Mouse (Mus musculus) cerebellum, adult (tissue): ENCODE results near the gene Nmnat1.
A peak's percentile ranks its signal among the peaks of the same experiment; 100 is the strongest.
"Not testable (repeated sequence)": the region's sequence is repeated elsewhere in the genome, so short reads cannot be mapped to it uniquely, and the experiment has no call there.

Experiments
- ATAC-seq: cut with Nextera tagmentation; 2 replicates; pipeline ENCODE4 v1.9.2; 2017; ENCODE audit warnings: mild to moderate bottlenecking, moderate library complexity, mixed read lengths; ENCODE audit not compliant: insufficient number of reproducible peaks, low FRiP score, low TSS enrichment

Nmnat1 gene

DNA sequence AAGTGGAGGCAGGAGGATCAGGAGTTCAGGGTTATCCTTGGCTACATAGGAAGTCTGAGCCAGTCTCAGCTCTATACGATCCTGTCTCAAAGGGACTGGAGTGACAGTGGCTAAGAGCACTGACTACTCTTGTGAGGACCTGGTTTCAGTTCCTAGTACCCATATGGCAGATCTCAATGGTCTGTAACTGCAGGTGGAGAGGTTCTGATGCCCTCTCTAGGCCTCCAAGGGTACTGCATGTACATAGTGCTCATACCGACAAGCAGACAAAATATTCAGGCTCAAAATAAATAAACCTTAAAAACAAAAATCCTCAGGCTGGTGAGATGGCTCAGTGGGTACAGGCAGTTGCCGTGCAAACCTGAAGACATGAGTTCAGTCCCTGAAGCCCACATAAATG, 6.1 kb upstream of the Nmnat1 start:
- ATAC-seq = no peak

DNA sequence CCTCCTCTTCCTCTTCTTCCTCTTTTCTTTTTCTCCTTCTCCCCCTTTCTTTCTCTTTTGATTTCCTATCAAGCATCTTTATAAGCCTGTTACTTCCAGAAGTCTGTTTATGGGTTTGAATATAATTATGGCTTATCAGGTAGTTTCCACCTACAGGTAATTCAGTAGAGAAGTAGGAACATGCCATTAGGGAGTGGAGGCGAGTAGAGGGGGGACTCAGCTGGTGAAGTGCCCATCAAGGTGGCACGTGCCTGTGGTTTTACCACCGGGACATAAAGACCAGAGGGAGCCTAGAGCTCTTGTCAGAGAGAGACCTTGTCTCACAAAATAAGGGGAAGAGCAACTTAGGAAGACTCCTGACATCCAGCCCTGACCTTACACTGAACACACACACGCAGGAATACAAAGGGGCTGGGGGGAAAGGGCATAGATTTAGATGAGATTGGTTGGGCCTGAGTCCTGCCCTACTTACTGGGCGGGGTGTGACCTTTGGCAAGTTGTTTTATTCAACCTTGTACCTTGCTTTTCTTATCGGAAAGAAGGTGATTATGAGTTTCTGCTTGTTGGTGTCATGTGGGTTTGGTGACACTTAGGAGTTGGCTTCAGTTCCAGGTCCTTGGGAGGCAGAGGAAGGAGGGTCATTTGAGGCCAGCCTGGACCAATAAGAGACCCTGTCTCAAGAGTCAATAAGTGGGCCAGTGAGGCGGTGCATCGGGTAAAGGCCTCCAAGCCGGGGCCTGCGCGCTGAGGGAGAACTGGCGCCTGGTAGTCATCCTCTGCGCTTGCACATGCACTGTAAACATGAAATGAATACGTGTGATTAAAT, 4.6 kb upstream of the Nmnat1 start:
- ATAC-seq = no peak

DNA sequence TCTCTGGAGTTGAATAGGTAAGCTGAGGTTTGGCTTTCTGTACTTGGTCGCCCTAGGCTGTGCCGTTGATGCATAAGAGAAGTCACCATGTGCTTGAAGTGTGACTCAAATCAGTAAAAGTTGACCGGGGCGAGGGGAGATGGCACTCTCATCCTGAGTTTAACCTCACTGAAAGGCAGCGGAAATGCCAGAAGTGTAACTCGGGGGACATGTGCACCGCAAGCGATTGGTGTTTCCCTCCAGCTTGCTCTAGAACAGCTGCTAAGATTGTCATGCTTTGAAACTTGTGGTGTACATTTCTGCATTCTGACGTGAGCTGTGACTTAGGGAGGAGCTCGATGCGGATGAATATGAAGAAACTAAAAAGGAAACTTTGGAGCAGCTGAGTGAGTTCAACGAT, 2.7 kb upstream of the Nmnat1 start:
- ATAC-seq = no peak

DNA sequence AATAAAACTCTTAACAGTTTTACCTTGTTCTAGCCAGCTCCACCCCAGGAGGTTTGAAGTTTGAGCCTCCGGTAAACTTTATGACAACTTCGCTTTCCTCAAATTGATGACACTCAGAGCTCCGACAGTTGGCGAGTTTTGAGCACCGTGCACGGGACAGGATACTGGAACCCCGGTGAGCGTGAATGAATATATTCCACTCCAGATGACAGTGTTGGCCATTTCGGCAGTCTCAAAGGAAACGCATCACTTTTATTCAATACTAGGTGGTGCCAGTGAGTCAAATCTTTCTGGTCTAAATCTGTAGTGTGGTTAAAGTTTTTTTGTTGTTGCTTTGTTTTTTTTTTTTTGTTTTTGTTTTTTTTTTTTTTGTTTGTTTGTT, 814 bp upstream of the Nmnat1 start:
- no peak for ATAC-seq

DNA sequence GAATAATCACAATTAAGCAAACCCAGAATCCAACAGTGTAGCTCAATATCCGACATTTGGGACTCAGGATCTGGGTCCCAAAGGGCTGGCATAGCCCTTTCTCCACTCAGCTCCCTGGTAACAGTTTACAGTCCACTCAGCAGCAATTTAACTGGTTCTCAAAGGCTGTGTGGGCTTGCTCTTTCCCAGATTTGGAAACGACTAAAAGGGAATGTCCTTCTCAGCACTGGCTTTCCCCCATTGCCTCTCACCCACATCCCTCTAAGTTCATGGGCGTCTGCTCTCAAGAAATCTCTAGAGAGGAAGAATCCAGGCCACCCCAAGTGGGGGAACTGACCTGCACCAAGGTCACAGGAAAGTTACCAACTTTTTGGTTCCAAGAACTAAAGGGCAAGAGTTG, 436 bp downstream of the Nmnat1 start:
- ATAC-seq = no peak

DNA sequence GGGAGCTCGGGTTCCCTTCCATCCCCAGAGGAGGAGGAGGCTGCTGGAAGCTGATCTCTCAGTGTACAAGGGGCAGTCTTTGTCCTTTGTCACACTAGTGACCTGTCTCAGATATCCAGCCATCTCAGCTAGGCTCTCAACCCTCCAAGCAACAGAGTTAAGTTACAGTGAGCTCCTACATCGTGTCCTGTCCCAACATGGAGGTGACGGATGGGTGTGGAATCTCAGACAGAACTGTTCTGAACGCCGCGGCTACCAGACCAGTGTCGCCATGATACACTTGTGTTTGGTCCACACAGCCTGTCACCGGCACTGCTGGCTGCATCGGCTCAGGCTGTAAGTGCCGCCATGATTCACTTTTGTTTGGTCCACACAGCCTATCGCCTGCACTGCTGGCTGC, 7.9 kb downstream of the Nmnat1 start, which contains the start of gene Tmem274:
Tmem274 (plus strand) TSS at position 301 of the 400 bp plus-strand sequence.
- ATAC-seq = no peak

DNA sequence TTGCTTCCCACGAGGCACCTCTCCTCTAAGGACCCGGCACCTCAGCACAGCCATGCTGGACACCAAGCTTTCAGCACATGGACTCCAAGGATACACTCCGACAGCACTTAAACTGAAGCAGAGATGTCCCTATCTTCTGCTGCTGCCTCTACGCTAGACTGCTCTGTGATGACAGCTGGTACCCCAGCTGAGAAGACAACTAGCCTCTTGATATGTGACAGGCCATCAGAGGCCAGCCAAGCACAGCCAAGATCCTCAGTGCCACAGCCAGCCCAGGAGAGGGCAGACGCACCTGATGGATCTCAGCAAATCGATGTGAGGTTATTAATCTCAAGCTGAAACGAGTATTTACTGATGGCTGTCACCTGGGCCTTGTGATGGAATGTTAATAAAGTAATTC, 9.9 kb downstream of the Nmnat1 start:
- no peak for ATAC-seq

DNA sequence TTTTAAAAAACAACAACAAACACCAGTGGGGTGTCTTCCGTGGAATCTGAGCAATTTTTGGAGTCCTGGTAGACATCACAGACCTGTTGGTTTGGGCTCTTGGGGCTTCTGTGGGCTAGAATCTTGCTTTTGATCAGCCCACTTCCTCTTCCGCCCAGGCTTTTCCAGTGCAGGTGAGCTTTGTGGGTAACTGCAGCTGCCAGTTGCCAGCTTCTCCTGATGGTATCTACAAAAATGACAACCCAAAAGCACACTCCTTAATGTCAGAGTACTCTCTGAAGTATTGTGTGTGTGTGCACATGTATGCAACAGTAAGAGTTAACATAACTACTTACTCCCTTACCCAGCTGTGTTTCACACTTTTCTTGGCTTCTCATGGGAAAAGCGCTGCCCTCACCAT, 15.4 kb downstream of the Nmnat1 start:
- ATAC-seq = no peak

DNA sequence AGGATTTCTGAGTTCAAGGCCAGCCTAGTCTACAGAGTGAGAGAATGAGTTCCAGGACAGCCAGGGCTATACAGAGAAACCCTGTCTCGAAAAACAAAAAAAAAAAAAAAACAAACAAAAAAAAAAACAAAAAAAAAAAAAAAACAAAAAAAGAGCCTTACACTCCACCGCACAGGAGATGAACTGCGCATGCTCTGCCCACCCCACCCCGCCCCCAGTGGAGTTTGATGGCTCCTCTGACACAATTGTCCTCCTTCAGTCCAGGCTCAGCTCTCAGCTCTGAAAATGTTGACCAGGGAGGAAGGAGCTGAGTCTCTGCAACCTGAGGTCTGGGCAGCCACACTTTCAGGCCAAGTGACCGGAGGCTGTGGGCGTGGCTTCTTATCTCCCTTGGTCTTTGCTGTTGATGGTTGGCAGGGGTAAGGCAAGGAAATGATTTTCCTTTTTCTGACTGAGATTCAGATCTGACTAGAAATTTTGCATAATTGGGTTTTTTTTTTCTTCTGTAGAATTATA, 21.5 kb downstream of the Nmnat1 start:
- no peak for ATAC-seq

DNA sequence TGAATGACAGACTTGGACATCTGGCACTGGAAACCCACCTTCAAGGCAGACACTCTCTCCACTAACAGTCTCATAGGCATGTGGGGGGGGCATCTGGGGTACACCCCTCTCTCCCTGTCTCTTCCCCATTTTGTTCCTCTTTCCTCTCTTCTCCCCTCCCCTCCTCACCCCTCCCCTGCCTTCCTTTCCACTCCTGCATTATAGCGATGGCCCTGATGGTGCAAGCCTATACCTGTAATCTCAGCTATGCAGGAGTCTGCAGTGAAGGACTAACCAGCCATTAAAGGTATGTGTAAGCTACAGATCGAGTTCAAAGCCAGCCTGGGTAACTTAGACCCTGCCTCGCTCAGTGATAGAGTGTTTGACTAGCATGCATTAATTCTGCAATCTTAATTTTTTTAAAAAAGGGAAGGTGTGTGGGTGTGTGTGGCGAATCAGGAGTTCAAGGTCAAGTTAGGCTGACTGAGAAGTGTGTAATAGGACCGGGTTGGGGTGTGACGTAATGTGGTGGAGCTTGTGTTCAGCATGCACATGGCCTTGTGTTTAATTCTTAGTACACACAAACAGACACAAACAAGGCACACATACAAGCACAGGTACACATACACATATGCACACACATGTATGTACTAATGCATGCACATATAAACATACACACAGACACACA, 22.6 kb downstream of the Nmnat1 start:
- ATAC-seq = 0 out of 2 replicates have a peak, but pooled peaks have one; percentile 20

DNA sequence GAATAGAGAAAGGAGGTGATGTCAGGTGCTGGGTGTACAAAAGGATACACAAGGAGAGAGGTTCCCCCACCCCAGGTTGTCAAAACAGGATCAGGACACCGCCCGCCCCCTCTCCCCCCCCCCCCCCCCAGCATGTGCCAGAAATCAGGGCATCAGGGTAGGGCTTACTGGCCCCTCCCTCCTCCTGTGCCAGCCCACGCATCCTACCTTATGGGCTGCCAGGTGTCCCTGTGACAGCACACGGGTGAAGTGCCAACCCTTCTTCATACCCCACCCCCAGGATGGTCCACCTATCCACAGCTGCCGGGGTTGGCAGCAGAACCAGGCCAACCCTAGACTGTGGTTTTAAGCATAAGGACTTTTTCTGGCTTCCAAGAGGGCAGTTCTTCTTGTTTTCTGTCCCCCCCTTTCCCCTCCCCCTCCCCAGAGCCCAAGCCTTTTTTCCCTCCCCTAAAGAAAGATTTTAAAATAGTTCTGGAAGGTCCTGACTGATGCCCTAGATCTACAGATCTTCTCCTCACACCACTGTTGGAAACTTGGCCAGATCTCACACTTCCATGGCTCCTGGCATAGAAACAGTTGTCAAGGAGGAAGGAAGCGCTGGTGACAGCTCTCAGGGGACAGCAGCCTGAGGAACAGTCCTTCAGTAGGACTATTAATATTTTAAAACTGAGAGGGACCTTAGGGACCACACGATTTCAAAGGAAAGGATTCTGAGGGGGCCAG, 23.3 kb downstream of the Nmnat1 start:
- peak; percentile 67 for ATAC-seq

DNA sequence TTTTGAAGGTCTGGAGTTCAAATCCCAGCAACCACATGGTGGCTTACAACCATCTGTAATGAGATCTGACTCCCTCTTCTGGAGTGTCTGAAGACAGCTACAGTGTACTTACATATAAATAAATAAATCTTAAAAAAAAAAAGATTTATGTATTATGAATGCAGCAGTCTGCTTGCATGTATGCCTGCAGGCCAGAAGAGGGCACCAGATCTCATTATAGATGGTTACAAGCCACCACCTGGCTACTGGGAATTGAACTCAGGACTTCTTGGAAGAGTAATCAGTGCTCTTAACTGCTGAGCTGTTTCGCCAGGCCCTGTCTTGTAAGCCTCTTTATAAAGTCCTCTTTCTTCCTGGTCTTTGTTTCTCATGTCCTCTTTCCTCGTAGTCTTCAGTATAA, 24.5 kb downstream of the Nmnat1 start:
- ATAC-seq = not testable (repeated sequence)

DNA sequence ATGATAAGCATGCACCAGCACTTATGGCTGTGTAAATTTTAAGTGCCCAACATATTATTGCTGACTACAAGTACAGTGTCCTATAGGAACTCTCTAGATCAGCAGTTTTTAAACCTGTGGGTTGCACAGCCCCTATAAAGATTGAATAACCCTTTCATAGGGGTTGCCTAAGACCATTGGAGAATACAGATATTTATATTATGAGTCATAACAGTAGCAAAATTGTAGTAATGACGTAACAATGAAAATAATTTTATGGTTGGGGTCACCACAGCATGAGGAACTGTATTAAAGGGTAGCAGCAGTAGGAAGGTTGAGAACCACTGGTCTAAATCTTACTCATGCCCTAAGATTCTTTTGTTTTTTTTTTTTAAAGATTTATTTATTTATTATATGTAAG, 25.6 kb downstream of the Nmnat1 start:
- no peak for ATAC-seq

DNA sequence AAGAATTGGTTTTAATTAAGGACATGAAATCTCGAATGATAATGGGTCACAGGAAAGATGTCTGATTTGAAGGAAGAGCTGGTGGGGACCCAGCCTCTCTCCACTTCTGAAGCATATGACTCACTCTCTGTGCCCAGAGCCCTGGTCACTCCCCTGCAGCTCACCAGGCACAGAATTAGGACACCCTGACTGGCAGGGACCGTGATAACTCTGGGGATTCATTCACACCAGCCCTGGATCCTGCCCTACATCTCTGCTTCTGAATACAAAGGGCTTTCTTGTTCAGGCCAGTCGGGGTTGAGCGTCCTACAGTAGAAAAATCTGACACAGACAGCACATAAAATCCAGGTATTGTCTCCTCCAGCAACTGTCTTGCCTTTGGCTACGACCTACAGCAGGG, 26.5 kb downstream of the Nmnat1 start:
- no peak for ATAC-seq

DNA sequence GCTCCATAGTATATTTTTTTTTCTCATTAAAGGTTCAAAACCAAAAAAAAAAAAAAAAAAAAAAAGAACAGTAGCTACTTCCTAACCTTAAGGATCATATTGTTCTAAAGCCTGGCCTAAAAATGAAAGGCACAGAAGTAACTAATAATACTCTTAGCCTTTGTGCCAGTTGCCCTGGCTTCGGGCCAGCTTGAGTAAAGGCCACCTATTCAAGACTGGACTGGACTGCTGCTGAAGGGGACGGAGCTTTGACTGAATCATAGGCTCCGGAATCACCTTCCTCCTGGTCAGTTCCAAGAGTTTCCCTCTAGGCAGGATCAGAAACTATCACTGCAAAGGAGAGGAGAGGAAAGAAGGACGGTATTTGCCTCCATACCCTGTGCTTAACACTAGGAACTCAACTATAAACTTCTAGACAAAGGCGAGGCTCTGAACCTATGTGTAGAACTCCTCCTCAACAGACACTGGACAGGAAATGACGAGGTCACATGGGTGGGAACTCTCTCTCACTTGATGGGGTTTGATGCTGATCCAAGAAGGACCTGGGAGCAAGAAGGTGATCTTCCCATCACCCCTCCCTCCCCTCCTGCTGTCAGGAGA, 27.1 kb downstream of the Nmnat1 start:
- ATAC-seq = no peak

DNA sequence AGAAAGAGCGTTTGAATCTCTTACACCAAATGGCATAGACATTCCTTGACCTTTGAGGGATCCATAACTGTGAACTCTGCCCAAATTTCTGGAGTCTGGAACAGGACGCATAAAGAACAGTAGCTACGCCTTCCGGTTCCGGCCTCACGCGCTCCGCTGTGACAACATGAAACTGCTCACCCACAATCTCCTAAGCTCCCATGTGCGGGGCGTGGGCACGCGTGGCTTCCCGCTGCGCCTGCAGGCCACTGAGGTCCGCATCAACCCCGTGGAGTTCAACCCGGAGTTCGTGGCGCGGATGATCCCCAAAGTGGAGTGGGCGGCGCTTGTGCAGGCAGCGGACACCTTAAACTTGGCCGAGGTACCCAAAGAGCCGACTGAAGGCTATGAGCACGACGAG, 27.8 kb downstream of the Nmnat1 start:
- ATAC-seq = not testable (repeated sequence)

DNA sequence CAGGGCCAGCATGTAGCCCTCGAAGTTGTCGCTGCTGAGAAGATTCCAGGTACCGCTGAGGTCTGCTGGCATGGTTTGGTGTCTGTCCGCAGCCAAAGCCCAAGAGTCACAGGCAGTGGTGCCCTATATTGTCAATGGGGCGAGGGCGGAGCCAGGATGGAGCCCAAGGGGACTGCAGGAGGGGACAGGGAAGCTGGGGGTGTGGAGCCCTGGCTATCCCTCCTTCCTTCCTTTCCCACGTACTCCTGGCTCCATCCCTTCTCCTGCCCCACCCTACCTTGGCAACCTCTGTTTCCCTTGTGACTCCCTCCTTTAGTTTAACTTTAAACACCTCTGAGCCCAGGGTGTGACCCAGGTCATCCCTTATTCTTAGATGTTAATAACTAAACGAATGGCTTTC, 30.1 kb downstream of the Nmnat1 start, which contains the start of gene Rbp7:
Rbp7 (minus strand) TSS at position 100 of the 400 bp plus-strand sequence.
- no peak for ATAC-seq

DNA sequence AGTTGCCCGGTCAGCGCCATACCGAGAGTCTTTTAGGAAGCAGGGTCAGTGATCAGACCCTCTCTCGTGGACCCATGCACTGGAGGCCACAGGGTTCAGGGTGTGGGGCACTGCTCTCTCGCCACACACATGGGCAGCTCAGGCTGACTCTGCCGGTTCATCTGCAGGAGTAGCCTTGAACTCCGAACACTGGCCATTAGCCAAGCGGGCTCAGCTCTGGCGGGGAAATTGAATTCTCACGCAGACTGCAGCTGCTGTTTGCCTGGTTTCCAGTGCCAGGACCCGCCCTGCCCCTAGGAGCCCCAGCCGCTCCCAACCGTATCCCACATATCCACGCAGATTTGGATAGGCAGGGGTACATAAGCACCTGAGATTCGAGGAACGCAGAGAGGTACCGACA, 30.7 kb downstream of the Nmnat1 start:
- ATAC-seq = no peak

DNA sequence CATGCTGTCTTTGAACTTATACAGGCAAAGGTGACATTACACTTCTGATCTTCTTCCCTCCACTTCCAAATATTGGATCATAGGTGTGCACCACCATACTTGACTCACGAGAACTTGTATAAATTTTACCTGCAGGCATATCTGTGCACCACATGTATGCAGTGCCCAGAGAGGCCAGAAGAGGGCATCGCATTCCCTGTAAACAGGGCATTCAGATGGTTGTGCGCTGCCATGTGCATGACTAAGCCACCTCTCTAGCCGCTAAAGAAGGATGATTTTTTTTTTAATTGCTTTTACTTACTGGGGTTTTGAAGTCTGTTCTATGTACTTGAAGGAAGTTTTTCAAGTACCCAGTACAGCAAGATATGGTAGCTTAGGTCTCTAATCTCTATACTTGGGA, 31.3 kb downstream of the Nmnat1 start:
- ATAC-seq = no peak

DNA sequence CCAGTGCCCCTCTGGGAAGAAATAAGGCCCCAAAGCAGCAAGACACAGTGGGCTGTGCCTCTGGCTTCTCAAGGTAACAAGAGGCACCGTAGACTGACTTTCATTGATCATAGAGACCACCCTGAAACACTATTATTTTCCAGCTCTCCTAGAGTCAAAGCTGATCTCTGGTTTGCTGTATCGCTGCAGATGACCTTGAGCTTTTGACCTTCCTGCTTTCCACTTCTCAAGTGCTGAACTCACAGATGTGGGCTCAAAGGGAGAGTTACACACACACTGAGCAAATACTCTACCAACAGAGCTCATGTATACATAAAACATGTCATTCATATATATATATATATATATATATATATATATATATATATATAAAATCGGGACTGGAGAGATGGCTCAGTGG, 34.4 kb downstream of the Nmnat1 start:
- ATAC-seq = no peak

DNA sequence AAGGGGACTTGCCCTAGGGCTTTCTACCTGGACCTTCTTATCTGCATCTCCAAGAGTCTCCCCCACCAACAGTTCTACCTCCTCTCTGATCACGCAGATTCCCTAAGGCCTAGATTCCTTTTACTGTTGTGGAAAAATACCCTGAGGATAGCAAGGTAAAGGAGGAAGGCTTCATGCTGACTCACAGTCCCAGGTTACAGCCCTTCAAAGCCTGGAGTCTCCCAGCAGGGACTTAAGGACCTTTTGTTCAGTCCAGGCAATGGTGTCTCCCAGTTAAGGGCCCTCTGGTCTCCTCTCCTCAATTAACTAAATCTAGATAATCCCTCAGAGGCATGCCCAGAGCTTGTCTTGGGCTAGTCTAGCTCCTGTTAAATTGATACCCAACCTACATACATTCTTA, 38.7 kb downstream of the Nmnat1 start:
- no peak for ATAC-seq
